Mouse (Mus musculus) right cerebral cortex, postnatal 14 days (tissue): Measurements from ENCODE around the gene Fars2.
"Not testable (repeated sequence)": the region's sequence is repeated elsewhere in the genome, so short reads cannot be mapped to it uniquely, and the experiment has no call there.

Experiments
- DNase-seq: peaks from one replicate; pipeline ENCODE4 v3.0.0; 2022

Gene Fars2

DNA sequence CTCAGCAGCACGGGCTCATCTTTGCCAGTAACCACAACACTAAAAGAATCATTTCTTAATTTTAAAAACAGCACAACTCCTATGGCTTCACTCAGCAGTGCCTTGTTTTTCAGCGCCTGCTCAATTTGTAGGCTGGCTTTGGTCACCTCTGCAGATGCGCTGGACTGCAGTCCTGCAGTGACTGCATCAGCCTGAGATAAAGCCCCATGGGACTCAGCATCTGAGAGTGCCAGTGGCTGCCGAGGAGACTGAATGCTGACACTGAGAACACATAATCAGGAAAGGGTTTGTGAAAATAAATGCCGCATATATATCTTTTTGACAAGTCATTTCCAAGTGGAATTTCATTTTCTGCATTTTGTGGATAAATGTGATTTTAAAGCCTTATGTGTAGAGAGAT is 268.9 kb downstream of the Fars2 start:
- no peak for DNase-seq

DNA sequence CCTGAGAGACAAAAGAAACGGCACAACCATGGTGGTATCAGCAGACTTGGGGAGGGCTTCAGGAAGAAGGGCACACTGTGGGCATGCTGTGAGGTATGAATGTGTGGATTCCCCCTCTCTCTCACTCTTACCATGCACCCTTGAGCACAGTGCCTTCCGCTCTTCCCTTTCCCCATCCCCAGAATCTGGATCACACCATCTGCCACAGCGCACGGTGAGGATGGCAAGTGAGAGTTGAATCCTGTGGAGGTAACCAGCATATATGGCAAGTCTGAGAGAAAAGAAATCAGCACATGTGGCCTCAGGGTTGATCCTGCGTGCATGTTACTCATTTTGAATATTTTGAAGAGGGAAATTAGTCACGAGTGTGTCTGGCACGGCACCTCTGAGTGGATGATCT is 274.7 kb downstream of the Fars2 start:
- no peak for DNase-seq

GRCm38 (mm10) chr13:36392666-36393065 is 275.5 kb downstream of the Fars2 start:
- no peak for DNase-seq

DNA sequence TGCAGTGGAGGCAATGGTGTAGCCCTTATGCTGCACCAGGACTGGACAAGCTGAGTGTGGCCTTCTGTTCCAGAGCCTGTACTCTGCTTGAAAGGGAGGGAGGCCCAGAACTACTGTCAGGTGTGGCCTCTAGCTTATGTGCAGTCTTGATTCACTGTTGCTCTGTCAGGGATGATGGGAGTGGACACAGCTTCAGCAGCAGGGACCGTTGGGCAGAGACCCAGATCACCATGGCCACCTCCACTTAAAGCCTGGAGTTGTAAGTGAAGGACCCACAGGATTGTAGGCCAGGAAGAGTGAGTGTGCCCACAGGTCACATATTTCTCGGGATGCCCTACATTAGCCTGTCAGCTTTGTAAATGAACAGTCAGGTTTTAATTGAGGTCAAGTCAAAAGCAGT is 283.8 kb downstream of the Fars2 start:
- no peak for DNase-seq

DNA sequence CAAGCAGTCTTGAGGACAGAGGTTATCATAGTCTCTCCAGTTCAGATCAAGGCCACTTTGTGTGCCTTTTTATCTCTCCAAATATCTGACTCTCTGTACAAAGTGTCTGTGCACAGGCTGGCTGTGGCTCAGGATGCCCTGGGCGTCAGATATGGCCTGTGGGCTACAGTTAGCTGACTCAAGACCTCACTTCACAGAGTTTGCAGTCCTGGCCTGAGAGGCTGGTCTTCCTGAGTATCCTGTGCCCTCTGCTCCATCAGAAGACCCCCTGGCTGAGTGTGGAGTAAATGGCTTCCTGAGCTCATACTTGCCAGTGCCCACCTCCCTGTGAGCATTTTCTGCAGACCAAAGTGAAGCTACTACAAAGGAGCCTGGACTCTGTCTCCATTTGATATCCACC is 296.1 kb downstream of the Fars2 start:
- DNase-seq: no peak

- DNase-seq: no peak
Observed at GRCm38 (mm10) chr13:36415176-36415575, 298.0 kb downstream of the Fars2 start.

DNA sequence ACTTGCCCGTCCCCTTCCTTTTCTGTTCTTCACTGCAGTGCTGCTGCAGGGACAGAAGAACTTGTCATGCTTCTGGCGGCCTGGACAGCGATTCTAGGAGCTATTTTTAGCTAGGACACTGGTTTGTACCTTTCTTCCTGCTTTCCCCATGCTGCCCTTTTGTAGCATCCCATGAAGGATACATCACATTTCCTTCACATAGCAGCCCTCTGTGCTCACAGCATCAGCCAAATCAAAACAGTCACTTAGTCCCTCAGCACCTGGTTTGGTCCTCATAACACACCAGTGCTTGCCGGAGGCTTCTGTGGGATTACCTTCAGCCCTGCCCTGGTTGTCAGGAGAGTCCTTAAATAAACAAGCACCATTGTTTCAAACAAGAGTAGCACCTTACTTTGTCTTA is 299.3 kb downstream of the Fars2 start:
- no peak for DNase-seq

DNA sequence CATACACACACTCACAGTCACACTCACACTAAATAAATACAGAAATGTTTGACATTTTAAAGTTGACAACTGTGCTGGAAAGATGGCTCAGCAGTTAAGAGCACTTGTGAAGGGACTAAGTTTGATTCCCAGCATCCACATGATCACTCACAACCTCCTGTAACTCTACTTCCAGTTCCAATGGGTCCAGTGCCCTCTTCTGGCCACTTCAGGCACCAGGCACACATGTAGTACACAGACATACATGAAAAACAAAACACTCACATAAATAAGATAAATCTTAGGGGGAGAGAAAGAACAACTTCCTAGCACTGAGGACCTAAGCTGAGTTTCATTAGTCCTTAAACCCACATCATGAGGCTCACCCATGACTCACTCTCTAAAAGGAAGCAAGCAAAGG is 302.1 kb downstream of the Fars2 start:
- no peak for DNase-seq

DNA sequence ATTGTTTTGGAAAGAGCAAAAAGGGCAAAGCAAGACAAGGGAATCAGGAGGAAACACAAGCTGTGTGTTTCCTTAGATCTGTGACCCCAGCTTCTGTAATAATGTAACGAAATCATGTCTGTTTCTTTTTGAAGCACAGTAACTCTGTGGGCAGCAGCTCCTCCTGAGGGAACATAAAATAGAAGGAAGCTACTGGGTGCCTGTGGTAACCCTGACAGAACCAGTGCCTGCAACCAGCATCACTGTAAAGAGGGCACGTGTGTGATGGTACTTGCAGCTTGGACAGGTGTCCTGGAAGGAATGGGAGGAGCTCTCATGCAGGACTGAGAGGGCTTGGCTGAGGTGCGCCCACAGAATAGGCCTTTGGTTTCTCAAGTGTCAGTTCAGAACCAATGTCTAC is 305.2 kb downstream of the Fars2 start:
- DNase-seq: no peak

DNA sequence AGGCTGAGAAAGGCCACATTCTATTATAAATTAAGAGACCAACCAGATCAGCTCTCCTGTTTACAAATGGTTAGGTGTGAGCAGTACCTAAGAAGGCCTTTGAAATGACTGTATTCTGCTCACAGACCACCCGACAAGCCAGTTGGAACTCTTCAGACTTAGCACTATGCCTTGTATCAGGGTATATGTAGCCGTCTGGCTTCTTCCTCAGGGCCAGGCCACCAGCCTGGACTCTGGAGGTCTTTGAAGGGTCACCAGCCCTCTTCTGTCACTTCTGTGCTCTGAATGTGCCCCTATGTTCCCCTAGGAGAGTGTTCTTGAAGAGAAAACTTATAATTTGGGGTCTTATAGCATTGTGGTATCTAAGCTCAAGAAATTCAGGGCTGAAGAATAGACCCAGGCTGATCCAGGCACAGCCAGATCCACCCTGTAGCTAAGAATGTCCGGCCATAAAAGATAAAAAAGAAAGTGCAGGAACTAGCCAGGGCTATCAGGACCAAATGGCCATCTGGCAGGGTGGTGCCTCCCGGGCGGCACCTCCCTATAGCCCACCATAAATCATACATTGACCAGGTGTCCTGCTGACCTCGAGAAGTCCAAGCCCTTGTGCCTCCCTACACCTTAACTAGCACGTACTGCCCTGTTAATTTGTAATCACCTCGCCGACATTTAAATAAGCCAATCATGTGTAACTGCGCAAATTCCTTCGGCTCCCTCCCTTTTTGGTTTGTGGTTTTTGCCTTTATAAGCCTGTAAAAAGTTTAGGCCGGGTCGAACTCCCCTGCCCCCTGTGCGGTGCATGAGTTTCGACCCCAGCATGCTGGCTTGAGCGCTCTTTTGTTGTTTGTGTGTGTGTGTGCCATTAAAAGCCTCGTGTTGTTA is 308.9 kb downstream of the Fars2 start:
- not testable (repeated sequence) for DNase-seq

DNA sequence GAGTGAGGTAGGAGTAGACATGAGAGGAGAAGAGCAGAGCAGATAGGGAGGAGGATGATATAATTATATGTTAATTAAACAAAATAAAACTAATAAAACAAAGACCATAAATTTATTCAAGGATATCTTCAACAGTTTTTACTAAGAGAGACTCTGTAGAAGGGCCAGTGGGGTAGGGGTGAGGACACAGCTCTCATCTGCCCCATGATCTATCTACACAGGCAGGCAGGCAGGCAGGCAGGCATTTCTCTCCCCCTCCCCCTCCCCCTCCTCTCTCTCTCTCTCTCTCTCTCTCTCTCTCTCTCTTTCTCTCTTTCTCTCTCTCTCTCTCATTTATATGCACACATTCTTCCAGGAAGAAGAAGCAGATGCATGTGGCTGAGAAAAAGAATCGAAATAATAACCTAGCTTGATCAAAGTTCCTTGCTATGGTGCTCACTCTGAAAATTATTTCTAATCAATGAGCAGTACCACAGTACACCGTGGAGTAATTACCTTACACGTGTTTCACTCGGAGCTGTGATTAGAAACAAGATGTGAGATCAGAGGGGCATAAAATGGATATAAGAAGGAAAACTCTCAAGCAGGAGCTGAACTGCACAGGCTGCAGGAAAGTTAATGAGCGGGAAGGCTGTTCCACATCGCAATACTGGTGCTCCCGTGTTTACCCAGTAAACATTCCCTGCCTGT is 312.4 kb downstream of the Fars2 start:
- no peak for DNase-seq

DNA sequence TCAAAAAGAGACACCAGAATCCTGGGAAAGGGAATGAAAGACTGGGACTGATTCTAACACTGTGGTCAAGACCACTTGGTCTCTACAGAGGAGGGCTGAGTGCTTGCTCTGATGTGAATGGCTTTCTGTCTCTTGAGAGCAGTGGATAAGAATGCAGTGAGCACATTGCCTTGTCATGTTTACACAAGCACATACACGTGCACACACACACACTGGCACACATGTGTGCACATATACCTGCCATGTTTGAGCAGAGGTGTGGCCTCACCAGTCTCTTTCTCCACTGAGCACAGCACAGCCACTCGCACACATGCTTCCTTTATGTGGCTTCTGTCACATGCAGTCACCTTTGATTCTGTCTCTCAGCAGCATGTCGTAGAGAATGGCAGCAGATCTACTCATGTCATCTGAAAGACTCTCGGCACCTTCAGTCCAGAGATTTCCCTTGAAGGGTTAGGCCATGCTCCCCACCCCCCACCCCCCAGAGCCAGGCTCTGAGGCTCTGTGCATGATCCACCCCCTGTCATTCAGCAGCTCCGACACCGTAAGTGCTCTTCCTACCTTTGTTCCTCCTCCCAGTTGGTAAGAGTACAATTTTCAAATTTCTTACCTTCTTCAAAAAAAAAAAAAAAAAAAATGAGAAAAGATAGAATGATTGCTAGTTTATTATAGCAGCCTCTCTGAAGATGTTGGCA is 313.4 kb downstream of the Fars2 start:
- no peak for DNase-seq

DNA sequence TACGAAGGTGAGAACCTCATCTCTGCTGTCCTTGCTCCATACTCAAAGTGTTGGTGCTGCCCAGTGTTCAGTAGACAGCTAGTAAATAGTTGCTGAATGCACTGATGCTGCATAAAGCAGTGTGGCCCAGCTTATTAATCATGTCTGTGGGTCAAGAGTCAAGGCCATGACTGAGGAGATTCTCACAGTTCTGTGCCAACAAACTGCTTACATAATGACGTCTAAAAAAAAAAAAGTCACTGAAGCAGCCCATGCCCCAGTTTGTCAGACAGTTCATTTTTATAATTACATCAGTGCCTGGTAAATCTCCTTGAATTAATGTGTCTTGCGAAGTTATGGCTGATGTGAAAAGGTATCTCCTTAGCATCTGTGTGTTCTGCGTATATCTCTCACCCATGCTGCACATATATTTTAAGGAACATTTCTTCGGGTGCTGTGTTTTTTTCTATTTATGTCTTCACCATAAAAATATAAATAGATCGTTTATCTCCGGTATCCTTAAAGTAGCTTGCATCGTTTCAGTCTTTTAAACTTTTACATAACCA is 314.8 kb downstream of the Fars2 start:
- DNase-seq: no peak

- no peak for DNase-seq
Observed at GRCm38 (mm10) chr13:36444748-36445423, 327.7 kb downstream of the Fars2 start.

- DNase-seq: no peak
Observed at GRCm38 (mm10) chr13:36447947-36448346, 330.7 kb downstream of the Fars2 start.

DNA sequence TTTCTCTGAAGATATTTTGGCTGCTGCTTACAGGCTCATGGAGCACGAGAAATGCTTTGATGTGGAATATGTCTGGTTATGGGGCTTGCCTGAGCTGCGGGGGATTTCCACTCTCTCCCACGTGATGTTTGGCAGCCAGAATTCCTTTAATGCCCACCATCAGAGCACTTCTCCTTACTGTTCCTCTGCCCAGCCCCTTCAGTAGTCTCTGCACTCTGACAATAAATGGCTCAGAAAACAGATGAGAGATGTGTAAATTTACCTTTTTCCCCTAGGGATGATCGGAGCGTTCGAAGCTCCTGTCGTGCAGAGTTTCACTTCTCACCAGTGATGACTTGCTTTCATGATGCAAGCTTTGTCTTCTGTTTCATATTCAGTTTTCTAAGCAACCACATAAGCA is 331.4 kb downstream of the Fars2 start:
- DNase-seq: no peak

- no peak for DNase-seq
Observed at GRCm38 (mm10) chr13:36451437-36451836, 334.2 kb downstream of the Fars2 start.

DNA sequence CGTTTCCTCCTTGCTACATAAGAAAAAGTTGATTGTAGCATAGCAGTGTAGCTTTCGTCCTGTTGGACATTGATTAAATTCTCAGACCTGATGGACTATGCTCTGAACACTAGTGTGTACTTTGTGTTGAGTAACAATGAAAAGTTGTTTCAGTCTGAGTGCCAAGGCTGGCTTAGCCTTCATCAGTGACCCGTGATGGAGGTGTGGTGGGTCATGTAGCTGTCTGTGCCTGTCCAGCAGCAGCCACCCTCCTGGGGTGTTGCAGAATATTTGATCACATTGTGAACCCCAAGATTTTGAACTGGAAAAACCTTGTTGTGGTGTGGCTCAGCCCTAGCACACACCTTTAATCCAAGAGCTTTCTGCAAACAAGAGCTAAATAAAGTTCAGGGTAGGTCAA is 343.3 kb downstream of the Fars2 start:
- DNase-seq: no peak

GRCm38 (mm10) chr13:36463669-36464068 is 346.5 kb downstream of the Fars2 start:
- DNase-seq: no peak

GRCm38 (mm10) chr13:36466076-36466475 is 348.9 kb downstream of the Fars2 start:
- DNase-seq: not testable (repeated sequence)

GRCm38 (mm10) chr13:36466515-36466921 is 349.3 kb downstream of the Fars2 start:
- DNase-seq: no peak

DNA sequence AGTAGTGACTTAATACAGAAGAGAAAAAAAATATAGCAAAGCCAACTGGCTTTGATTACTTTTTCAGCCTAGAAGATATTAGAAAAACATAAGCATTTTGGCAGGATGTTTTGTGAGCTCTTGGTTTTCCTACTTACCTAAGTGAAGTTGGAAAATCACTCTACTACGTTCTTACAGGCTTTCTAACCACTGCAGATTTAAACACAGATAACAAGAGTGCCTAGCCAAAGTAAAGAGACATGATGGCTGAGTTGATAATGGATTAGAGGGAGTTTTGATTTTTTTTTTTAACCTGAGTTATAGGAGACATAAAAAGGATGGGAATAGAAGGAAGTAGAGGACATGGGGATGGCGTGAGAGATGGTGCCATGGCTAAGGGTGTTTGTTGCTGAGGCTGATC is 350.6 kb downstream of the Fars2 start:
- no peak for DNase-seq

- no peak for DNase-seq
Observed at GRCm38 (mm10) chr13:36468963-36469362, 351.8 kb downstream of the Fars2 start.
